Mouse (Mus musculus): ENCODE results near the gene Pdzk1ip1. TPM values are rescaled to one million over a fixed set of nuclear protein-coding genes. Genes with fewer than 3 reads are reported as not detected.

The Pdzk1ip1 gene
- polyA plus RNA-seq, 1 experiment from 2014 or later: 13.3 TPM

- Histone ChIP-seq H3K27me3 (ENCODE audit: insufficient read depth, low read length) (no peaks in the 10 kb centered on the region), H3K27ac (ENCODE audit: low read depth) (peak overlapping the region; percentile 50; the same call in 1 of the 2 replicates), H3K4me1 (ENCODE audit: insufficient read depth) (no peaks in the 10 kb centered on the region), H3K4me2 (no peak overlapping the region), H3K9ac (no peak overlapping the region), H3K9me3 (ENCODE audit: low read depth, low read length) (no peaks in the 10 kb centered on the region), H3K4me3 (ENCODE audit: low read depth, low read length) (no peak overlapping the region), H3K36me3 (ENCODE audit: insufficient read depth) (no peaks in the 10 kb centered on the region)
- 30% methylated on average over 3 of the region's 3 CpGs for WGBS
- TF ChIP-seq CTCF (IDR thresholded peaks at IDR 0.05; ENCODE audit: low read depth): no peak
- ATAC-seq (ENCODE audit: insufficient read depth) (peak; percentile 61), DNase-seq (peak; percentile 52)
Measured at GRCm38 (mm10) chr4:115075204-115075915, 13.1 kb upstream of the Pdzk1ip1 start.

GRCm38 (mm10) chr4:115078892-115079820 lies 9.4 kb upstream of the Pdzk1ip1 start:
- H3K4me2 ChIP-seq: no peak overlapping the region
- no peaks in the 10 kb centered on the region for H3K9me3 ChIP-seq (ENCODE audit: low read depth, low read length)
- H3K4me3 ChIP-seq (ENCODE audit: low read depth, low read length): no peak overlapping the region
- no peak overlapping the region for H3K9ac ChIP-seq
- ATAC-seq (ENCODE audit: insufficient read depth) (peak; percentile 70), DNase-seq (peak; percentile 79)
- WGBS: 27% methylated on average over 10 of the region's 10 CpGs
- no peak for TF ChIP-seq CTCF (IDR thresholded peaks at IDR 0.05; ENCODE audit: low read depth)
- no peaks in the 10 kb centered on the region for H3K4me1 ChIP-seq (ENCODE audit: insufficient read depth)
- H3K36me3 ChIP-seq (ENCODE audit: insufficient read depth): no peaks in the 10 kb centered on the region
- peak overlapping the region; percentile 5; the same call in 1 of the 2 replicates for H3K27ac ChIP-seq (ENCODE audit: low read depth)
- H3K27me3 ChIP-seq (ENCODE audit: insufficient read depth, low read length): no peaks in the 10 kb centered on the region

GRCm38 (mm10) chr4:115079821-115080349 lies 8.6 kb upstream of the Pdzk1ip1 start:
- H3K27me3 ChIP-seq (ENCODE audit: insufficient read depth, low read length): no peaks in the 10 kb centered on the region
- H3K36me3 ChIP-seq (ENCODE audit: insufficient read depth): no peaks in the 10 kb centered on the region
- H3K9me3 ChIP-seq (ENCODE audit: low read depth, low read length): no peaks in the 10 kb centered on the region
- no peak for DNase-seq
- H3K4me3 ChIP-seq (ENCODE audit: low read depth, low read length): no peak overlapping the region
- H3K4me1 ChIP-seq (ENCODE audit: insufficient read depth): no peaks in the 10 kb centered on the region
- no peak overlapping the region for H3K4me2 ChIP-seq
- TF ChIP-seq CTCF (IDR thresholded peaks at IDR 0.05; ENCODE audit: low read depth): no peak
- no peak overlapping the region for H3K9ac ChIP-seq
- WGBS: 20% methylated on average over 5 of the region's 5 CpGs
- no peak for ATAC-seq (ENCODE audit: insufficient read depth)
- H3K27ac ChIP-seq (ENCODE audit: low read depth): peak overlapping the region; percentile 30; the same call in 1 of the 2 replicates

- DNase-seq (no peak), ATAC-seq (ENCODE audit: insufficient read depth) (no peak)
- TF ChIP-seq CTCF (IDR thresholded peaks at IDR 0.05; ENCODE audit: low read depth): no peak
- Histone ChIP-seq H3K27ac (ENCODE audit: low read depth) (no peak overlapping the region), H3K27me3 (ENCODE audit: insufficient read depth, low read length) (no peaks in the 10 kb centered on the region), H3K9ac (no peak overlapping the region), H3K4me3 (ENCODE audit: low read depth, low read length) (no peak overlapping the region), H3K4me1 (ENCODE audit: insufficient read depth) (no peaks in the 10 kb centered on the region), H3K4me2 (no peak overlapping the region), H3K9me3 (ENCODE audit: low read depth, low read length) (no peaks in the 10 kb centered on the region), H3K36me3 (ENCODE audit: insufficient read depth) (no peaks in the 10 kb centered on the region)
- WGBS: 77% methylated on average over 3 of the region's 3 CpGs
Measured at GRCm38 (mm10) chr4:115083031-115083430, 5.5 kb upstream of the Pdzk1ip1 start.

DNA sequence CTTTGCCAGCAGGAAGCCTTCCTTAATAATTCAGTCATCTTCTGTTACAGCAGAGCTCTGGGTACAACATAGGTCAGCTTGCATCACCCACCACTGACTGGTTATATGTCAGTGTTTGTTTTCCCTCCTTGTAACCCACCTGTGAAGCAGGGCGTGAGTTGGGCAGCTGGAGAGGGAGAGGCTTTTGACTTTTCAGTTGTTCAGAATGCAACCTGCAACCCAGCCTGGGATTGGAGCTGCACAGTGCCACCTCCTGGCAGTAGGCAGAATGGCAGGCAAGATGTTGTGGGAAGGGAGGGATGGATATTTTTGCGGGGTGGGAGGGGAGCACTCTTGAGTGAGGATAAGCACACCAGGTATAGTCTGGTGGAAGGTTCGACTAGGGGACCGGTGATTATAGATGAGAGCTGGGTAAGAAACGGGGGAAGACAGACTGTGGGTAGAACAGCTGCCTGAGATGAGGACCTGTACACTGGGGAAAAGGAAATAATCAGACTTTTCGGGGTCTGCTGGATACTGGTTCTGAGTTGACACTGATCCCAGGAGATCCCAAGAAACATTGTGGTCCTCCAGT lies 2.9 kb upstream of the Pdzk1ip1 start:
- DNase-seq (peak; percentile 83), ATAC-seq (ENCODE audit: insufficient read depth) (no peak; the same call in 1 of the 2 replicates)

GRCm38 (mm10) chr4:115086257-115086656 lies 2.3 kb upstream of the Pdzk1ip1 start:
- Histone ChIP-seq H3K9ac (no peak overlapping the region), H3K4me1 (ENCODE audit: insufficient read depth) (0 out of 2 replicates have a peak, but pooled peaks cover 3% of the 10 kb centered on the region), H3K27me3 (ENCODE audit: insufficient read depth, low read length) (no peaks in the 10 kb centered on the region), H3K36me3 (ENCODE audit: insufficient read depth) (no peaks in the 10 kb centered on the region), H3K4me3 (ENCODE audit: low read depth, low read length) (no peak overlapping the region), H3K27ac (ENCODE audit: low read depth) (peak overlapping the region; percentile 42; the same call in 1 of the 2 replicates), H3K4me2 (no peak overlapping the region), H3K9me3 (ENCODE audit: low read depth, low read length) (no peaks in the 10 kb centered on the region)
- 49% methylated on average over 4 of the region's 4 CpGs for WGBS
- DNase-seq (no peak), ATAC-seq (ENCODE audit: insufficient read depth) (no peak)
- no peak for TF ChIP-seq CTCF (IDR thresholded peaks at IDR 0.05; ENCODE audit: low read depth)

More for the DNA sequence above, 2.9 kb upstream of the Pdzk1ip1 start:
- Histone ChIP-seq H3K4me1 (ENCODE audit: insufficient read depth) (0 out of 2 replicates have a peak, but pooled peaks cover 3% of the 10 kb centered on the region), H3K27ac (ENCODE audit: low read depth) (peak overlapping the region; percentile 58; the same call in 1 of the 2 replicates), H3K9ac (no peak overlapping the region), H3K27me3 (ENCODE audit: insufficient read depth, low read length) (no peaks in the 10 kb centered on the region), H3K36me3 (ENCODE audit: insufficient read depth) (no peaks in the 10 kb centered on the region), H3K9me3 (ENCODE audit: low read depth, low read length) (no peaks in the 10 kb centered on the region), H3K4me3 (ENCODE audit: low read depth, low read length) (no peak overlapping the region), H3K4me2 (no peak overlapping the region)
- TF ChIP-seq CTCF (IDR thresholded peaks at IDR 0.05; ENCODE audit: low read depth): peak; percentile 98
- WGBS: 17% methylated on average over 6 of the region's 6 CpGs
